Mouse (Mus musculus): ENCODE data around the gene Nmnat1. TPM values are rescaled to one million over a fixed set of nuclear protein-coding genes. Genes with fewer than 3 reads are reported as not detected.

Gene Nmnat1
- polyA plus RNA-seq, 1 experiment, result 3.6 TPM

DNA sequence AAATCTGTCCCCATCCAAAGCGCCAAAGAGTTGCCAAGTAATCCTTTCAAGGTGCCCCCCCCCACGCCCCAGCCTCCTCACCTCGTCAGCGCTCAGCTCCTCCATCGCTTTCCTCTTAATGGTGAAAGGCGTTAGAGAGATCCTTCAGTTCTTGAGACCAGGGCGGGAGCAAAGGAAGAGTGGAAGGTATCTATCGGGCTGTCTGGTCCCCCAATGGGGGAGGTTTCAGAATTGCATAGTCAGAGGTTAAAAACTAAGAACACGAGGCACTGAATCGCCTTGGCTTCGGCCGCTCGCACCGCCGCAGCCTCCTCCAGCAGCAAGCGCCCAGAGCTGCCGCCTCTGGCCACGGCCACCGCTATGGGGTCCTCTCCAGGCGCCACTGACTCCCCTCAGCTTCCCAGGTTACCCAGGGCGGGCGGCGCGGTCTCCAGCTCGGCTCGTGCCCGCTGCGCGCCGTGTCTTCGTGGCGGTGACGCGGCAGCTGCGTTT, 59.2 kb downstream of the Nmnat1 start:
- TF ChIP-seq CTCF (IDR thresholded peaks at IDR 0.05; ENCODE audit: control insufficient read depth, insufficient read depth, low read length), result no peak
- TF ChIP-seq POLR2A (IDR thresholded peaks at IDR 0.05; ENCODE audit: borderline replicate concordance, control insufficient read depth, low read depth, low read length), result no peak; the same call in 1 of the 2 replicates
- Histone ChIP-seq H3K4me1 (ENCODE audit: control insufficient read depth, insufficient read depth, low read length) (no peaks in the 10 kb centered on the region; the same call in 1 of the 2 replicates), H3K4me3 (replicated peaks; ENCODE audit: control insufficient read depth, low read depth, low read length) (peak overlapping the region; percentile 97), H3K27ac (ENCODE audit: control insufficient read depth, insufficient read depth, low read depth, low read length, poor library complexity) (peak overlapping the region; percentile 92)
- WGBS, result under 1% methylated on average over 35 of the region's 35 CpGs

DNA sequence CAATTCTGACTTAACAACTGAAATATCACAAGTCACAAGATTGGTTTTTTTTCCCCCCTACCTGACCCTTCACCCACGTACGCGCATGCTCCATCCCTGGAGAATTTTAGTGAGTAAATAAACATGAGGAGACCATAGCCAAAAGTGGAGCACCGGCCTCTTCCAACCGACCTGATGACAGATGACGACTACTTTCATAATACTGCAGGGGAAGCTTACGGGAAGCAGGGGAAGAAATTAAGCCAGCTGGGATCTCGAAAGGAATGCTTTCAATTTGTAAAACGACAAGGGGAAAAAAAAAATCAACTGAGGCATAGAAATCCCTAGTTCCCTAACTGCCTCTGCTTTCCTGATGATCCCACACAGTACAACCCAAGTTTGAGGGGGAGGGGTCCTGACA, 60.2 kb downstream of the Nmnat1 start:
- Histone ChIP-seq H3K4me3 (replicated peaks; ENCODE audit: control insufficient read depth, low read depth, low read length) (no peak overlapping the region), H3K4me1 (ENCODE audit: control insufficient read depth, insufficient read depth, low read length) (no peaks in the 10 kb centered on the region; the same call in 1 of the 2 replicates), H3K27ac (ENCODE audit: control insufficient read depth, insufficient read depth, low read depth, low read length, poor library complexity) (no peak overlapping the region)
- no peak for TF ChIP-seq CTCF (IDR thresholded peaks at IDR 0.05; ENCODE audit: control insufficient read depth, insufficient read depth, low read length)
- no peak for TF ChIP-seq POLR2A (IDR thresholded peaks at IDR 0.05; ENCODE audit: borderline replicate concordance, control insufficient read depth, low read depth, low read length)
- 26% methylated on average over 9 of the region's 9 CpGs for WGBS

DNA sequence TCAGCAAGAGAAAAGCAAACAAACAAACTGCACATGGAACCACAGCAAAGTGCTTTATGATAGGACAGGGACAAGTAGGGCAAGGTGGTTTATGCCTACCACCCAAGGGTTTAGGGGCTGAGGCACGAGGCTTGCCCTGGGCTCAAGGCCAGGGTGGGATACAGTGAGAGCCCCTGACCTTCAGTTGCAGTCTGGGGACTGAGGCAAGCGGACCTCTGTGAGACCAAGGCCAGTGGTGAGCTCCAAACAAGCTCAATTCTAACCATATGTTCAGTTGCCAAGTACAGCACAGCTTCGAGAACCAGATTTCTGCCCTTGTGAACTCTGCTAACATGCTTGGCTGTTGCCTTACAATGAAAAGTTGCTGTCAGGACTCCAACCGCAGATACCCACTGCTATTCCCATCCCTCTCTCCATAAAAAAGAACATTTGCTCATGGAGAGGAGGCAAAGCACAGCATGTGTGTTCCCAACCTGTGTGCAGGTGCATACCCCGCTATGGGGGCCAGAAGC, 67.1 kb downstream of the Nmnat1 start:
- Histone ChIP-seq H3K27ac (ENCODE audit: control insufficient read depth, insufficient read depth, low read depth, low read length, poor library complexity) (no peak overlapping the region), H3K4me1 (ENCODE audit: control insufficient read depth, insufficient read depth, low read length) (no peaks in the 10 kb centered on the region; the same call in 1 of the 2 replicates), H3K4me3 (replicated peaks; ENCODE audit: control insufficient read depth, low read depth, low read length) (no peak overlapping the region)
- TF ChIP-seq CTCF (IDR thresholded peaks at IDR 0.05; ENCODE audit: control insufficient read depth, insufficient read depth, low read length) (no peak), POLR2A (IDR thresholded peaks at IDR 0.05; ENCODE audit: borderline replicate concordance, control insufficient read depth, low read depth, low read length) (no peak)
- WGBS, result 86% methylated on average over 5 of the region's 5 CpGs

Other genes with a start within 250 kb of the Nmnat1 start
- gene Kif1b, start 177.5 kb downstream of the Nmnat1 start, polyA plus RNA-seq (2011; ENCODE audit: insufficient read depth, insufficient read length, low replicate concordance, missing spikeins), result 3.1 and 11.5 TPM in 2 replicates
- 17.5 and 38.0 TPM in 2 replicates for gene Ube4b, start 58.5 kb downstream of the Nmnat1 start, polyA plus RNA-seq (2011; ENCODE audit: insufficient read depth, insufficient read length, low replicate concordance, missing spikeins)
- gene Rbp7, start 30.2 kb downstream of the Nmnat1 start, polyA plus RNA-seq (2011; ENCODE audit: insufficient read depth, insufficient read length, low replicate concordance, missing spikeins), result not detected in 2 replicates
- gene Tmem274, start 7.8 kb downstream of the Nmnat1 start, polyA plus RNA-seq (2011; ENCODE audit: insufficient read depth, insufficient read length, low replicate concordance, missing spikeins), result not detected in 2 replicates
- 13.6 and 14.5 TPM in 2 replicates for gene Lzic, start within 50 bp of the Nmnat1 start, polyA plus RNA-seq (2011; ENCODE audit: insufficient read depth, insufficient read length, low replicate concordance, missing spikeins)
- 4.8 and 6.0 TPM in 2 replicates for gene Ctnnbip1, start 33.0 kb upstream of the Nmnat1 start, polyA plus RNA-seq (2011; ENCODE audit: insufficient read depth, insufficient read length, low replicate concordance, missing spikeins)
- 3.9 and 6.3 TPM in 2 replicates for gene Clstn1, start 101.3 kb upstream of the Nmnat1 start, polyA plus RNA-seq (2011; ENCODE audit: insufficient read depth, insufficient read length, low replicate concordance, missing spikeins)
- 41.8 and 88.3 TPM in 2 replicates for gene Pik3cd, start 217.4 kb upstream of the Nmnat1 start, polyA plus RNA-seq (2011; ENCODE audit: insufficient read depth, insufficient read length, low replicate concordance, missing spikeins)

All from bone marrow, adult 2 months (tissue).